Mouse (Mus musculus) bone marrow macrophage, adult 2 months (primary cell): ENCODE data around the gene Timm29.

Experiments used
- CTCF ChIP-seq: IDR thresholded peaks from 2 replicates; pipeline ENCODE4 v1.5.1; 2012; ENCODE audit warnings: low read depth, mild to moderate bottlenecking, low read length, moderate library complexity
- POLR2A ChIP-seq: IDR thresholded peaks from 2 replicates; pipeline ENCODE4 v1.6.1; 2012; ENCODE audit warnings: mild to moderate bottlenecking, low read depth, low read length, borderline replicate concordance

GRCm38 (mm10) chr9:21600186-21600585, 7.7 kb downstream of the Timm29 start:
- TF ChIP-seq CTCF = no peak
- TF ChIP-seq POLR2A = no peak
